Mouse (Mus musculus) forebrain, embryonic 11.5 days (tissue): ENCODE data around the gene Hnrnpul2. TPM values are rescaled to one million over a fixed set of nuclear protein-coding genes. Genes with fewer than 3 reads are reported as not detected.

Source experiments
- ATAC-seq: fragments of 200-750 bp; cut with Nextera tagmentation; replicated peaks from 2 replicates; pipeline ENCODE4 v1.8.0; 2017; ENCODE audit warnings: moderate TSS enrichment; ENCODE audit not compliant: low FRiP score
- DNase-seq: peaks from one replicate; pipeline ENCODE4 v3.0.0-alpha.2; 2017; ENCODE audit warnings: low spot score
- H3K27ac ChIP-seq: fragments of 300-500 bp; sonication (generic); 2 replicates; pipeline ENCODE4 v1.5.1; 2014; ENCODE audit warnings: low read depth, low read length
- H3K27me3 ChIP-seq: fragments of 300-500 bp; sonication (generic); 2 replicates; pipeline ENCODE4 v1.6.1; 2014; ENCODE audit warnings: mild to moderate bottlenecking, low read length, mixed read lengths; ENCODE audit not compliant: control insufficient read depth, insufficient read depth
- H3K36me3 ChIP-seq: fragments of 300-500 bp; sonication (generic); 2 replicates; pipeline ENCODE4 v1.6.1; 2014; ENCODE audit warnings: mild to moderate bottlenecking, low read length, moderate library complexity, mixed read lengths; ENCODE audit not compliant: control insufficient read depth, insufficient read depth
- H3K4me1 ChIP-seq: fragments of 300-500 bp; sonication (generic); replicated peaks from 2 replicates; pipeline ENCODE4 v1.6.1; 2014; ENCODE audit warnings: low read length, mixed read lengths; ENCODE audit not compliant: control insufficient read depth, insufficient read depth
- H3K4me2 ChIP-seq: fragments of 300-500 bp; sonication (generic); 2 replicates; pipeline ENCODE4 v1.6.1; 2014; ENCODE audit warnings: low read depth, mild to moderate bottlenecking, low read length, moderate library complexity, mixed read lengths; ENCODE audit not compliant: severe bottlenecking
- H3K4me3 ChIP-seq: fragments of 300-500 bp; sonication (generic); 2 replicates; pipeline ENCODE4 v1.5.1; 2014; ENCODE audit warnings: low read depth, low read length
- H3K9ac ChIP-seq: fragments of 300-500 bp; sonication (generic); 2 replicates; pipeline ENCODE4 v1.6.1; 2014; ENCODE audit warnings: low read length
- H3K9me3 ChIP-seq: fragments of 300-500 bp; sonication (generic); 2 replicates; pipeline ENCODE4 v1.6.1; 2016; ENCODE audit warnings: low read length, mixed read lengths; ENCODE audit not compliant: control insufficient read depth
- WGBS: fragments of 180-500 bp; shearing (Covaris S2); extraction: QIAGEN DNeasy Blood & Tissue Kit; methylation state at CpG from one replicate; pipeline ENCODE4 v1.1.7; 2014; 5-methylcytosine and 5-hydroxymethylcytosine counted together
- polyA plus RNA-seq: library from polyadenylated mRNA; unstranded; fragments of >200 nt; fragmentation: Nextera tagmentation; extraction: Ambion mirVana; gene quantifications from 2 replicates; pipeline ENCODE4 v1.2.1, GENCODE M21; 2014

The Hnrnpul2 gene
- polyA plus RNA-seq = 6.7 and 7.8 TPM in 2 replicates

- H3K9ac ChIP-seq = peak within 1 kb of the TSS; percentile 98
- no peaks in the 10 kb centered on the region for H3K9me3 ChIP-seq
- DNase-seq = peak; percentile 97
- peaks cover 7% of the 10 kb centered on the region; the same call in 1 of the 2 replicates for H3K36me3 ChIP-seq
- under 1% methylated on average over 83 of the region's 83 CpGs for WGBS
- H3K4me3 ChIP-seq = peak within 1 kb of the TSS; percentile 100
- peak within 1 kb of the TSS; percentile 99 for H3K27ac ChIP-seq
- peak; percentile 96 for ATAC-seq
- peaks cover 20% of the 10 kb centered on the region for H3K4me1 ChIP-seq
- no peaks in the 10 kb centered on the region for H3K27me3 ChIP-seq
- peak within 1 kb of the TSS; percentile 79 for H3K4me2 ChIP-seq
These were observed at the start of gene Hnrnpul2 for GRCm38 (mm10) chr19:8819596-8820423. TSS of gene Hnrnpul2 (plus strand) at chr19:8820010.

- no peaks in the 10 kb centered on the region for H3K9me3 ChIP-seq
- peak; percentile 87 for DNase-seq
- no peaks in the 10 kb centered on the region for H3K27me3 ChIP-seq
- ATAC-seq = peak; percentile 47; the same call in 1 of the 2 replicates
- H3K4me2 ChIP-seq = peak within 1 kb of the TSS; percentile 80
- peak within 1 kb of the TSS; percentile 67 for H3K4me3 ChIP-seq
- peaks cover 26% of the 10 kb centered on the region for H3K36me3 ChIP-seq
- H3K4me1 ChIP-seq = peaks cover 6% of the 10 kb centered on the region; the same call in 1 of the 2 replicates
- WGBS = 20% methylated on average over 29 of the region's 29 CpGs
- H3K27ac ChIP-seq = peak within 1 kb of the TSS; percentile 58
- peak within 1 kb of the TSS; percentile 91 for H3K9ac ChIP-seq
These were observed 49.1 kb upstream of the Hnrnpul2 start, which contains the start of gene Tmem223 for GRCm38 (mm10) chr19:8770567-8771270. TSS of gene Tmem223 (plus strand) at chr19:8770996.

GRCm38 (mm10) chr19:8772996-8773395, 46.8 kb upstream of the Hnrnpul2 start:
- WGBS = 84% methylated on average over 5 of the region's 5 CpGs
- Histone ChIP-seq H3K4me1 (peaks cover 6% of the 10 kb centered on the region; the same call in 1 of the 2 replicates), H3K4me3 (no peak overlapping the region; the same call in 1 of the 2 replicates), H3K36me3 (peaks cover 10% of the 10 kb centered on the region), H3K27me3 (no peaks in the 10 kb centered on the region), H3K9ac (no peak overlapping the region; the same call in 1 of the 2 replicates), H3K27ac (no peak overlapping the region), H3K9me3 (no peaks in the 10 kb centered on the region), H3K4me2 (peak overlapping the region; percentile 96; the same call in 1 of the 2 replicates)
- ATAC-seq (no peak), DNase-seq (no peak)

GRCm38 (mm10) chr19:8773409-8773808, 46.4 kb upstream of the Hnrnpul2 start:
- no peak for ATAC-seq
- Histone ChIP-seq H3K27ac (no peak overlapping the region), H3K27me3 (no peaks in the 10 kb centered on the region), H3K9ac (peak overlapping the region; percentile 82; the same call in 1 of the 2 replicates), H3K9me3 (no peaks in the 10 kb centered on the region), H3K4me1 (peaks cover 6% of the 10 kb centered on the region; the same call in 1 of the 2 replicates), H3K36me3 (peaks cover 7% of the 10 kb centered on the region), H3K4me3 (peak overlapping the region; percentile 68), H3K4me2 (peak overlapping the region; percentile 96)
- no peak for DNase-seq
- 66% methylated on average over 6 of the region's 6 CpGs for WGBS

GRCm38 (mm10) chr19:8774086-8774835, 45.5 kb upstream of the Hnrnpul2 start, which contains the start of gene Tmem179b:
TSS of gene Tmem179b (minus strand) at chr19:8774467.
- no peaks in the 10 kb centered on the region for H3K27me3 ChIP-seq
- H3K9me3 ChIP-seq = no peaks in the 10 kb centered on the region
- peak within 1 kb of the TSS; percentile 96 for H3K4me2 ChIP-seq
- peak; percentile 93 for ATAC-seq
- WGBS = under 1% methylated on average over 64 of the region's 68 CpGs
- peak within 1 kb of the TSS; percentile 68 for H3K4me3 ChIP-seq
- peak; percentile 97 for DNase-seq
- peaks cover 6% of the 10 kb centered on the region for H3K36me3 ChIP-seq
- H3K4me1 ChIP-seq = peaks cover 6% of the 10 kb centered on the region; the same call in 1 of the 2 replicates
- peak within 1 kb of the TSS; percentile 82 for H3K9ac ChIP-seq
- peak within 1 kb of the TSS; percentile 93 for H3K27ac ChIP-seq

- DNase-seq (peak; percentile 57), ATAC-seq (no peak)
- Histone ChIP-seq H3K4me2 (peak overlapping the region; percentile 96), H3K36me3 (peaks cover 3% of the 10 kb centered on the region), H3K27ac (peak overlapping the region; percentile 93), H3K27me3 (no peaks in the 10 kb centered on the region), H3K9me3 (no peaks in the 10 kb centered on the region), H3K9ac (peak overlapping the region; percentile 82), H3K4me3 (peak overlapping the region; percentile 68), H3K4me1 (peaks cover 6% of the 10 kb centered on the region; the same call in 1 of the 2 replicates)
- 6% methylated on average over 20 of the region's 20 CpGs for WGBS
These were observed 44.8 kb upstream of the Hnrnpul2 start for GRCm38 (mm10) chr19:8774951-8775421.

- no peaks in the 10 kb centered on the region for H3K9me3 ChIP-seq
These were observed 33.6 kb upstream of the Hnrnpul2 start, which contains the start of gene Taf6l for GRCm38 (mm10) chr19:8786008-8786781. TSS of gene Taf6l (minus strand) at chr19:8786417.

More at GRCm38 (mm10) chr19:8786008-8786781, 33.6 kb upstream of the Hnrnpul2 start, which contains the start of gene Taf6l:
- peak; percentile 100 for ATAC-seq
- H3K27ac ChIP-seq = peak within 1 kb of the TSS; percentile 50; the same call in 1 of the 2 replicates
- DNase-seq = peak; percentile 92
- H3K27me3 ChIP-seq = no peaks in the 10 kb centered on the region
- H3K36me3 ChIP-seq = peaks cover 5% of the 10 kb centered on the region; the same call in 1 of the 2 replicates
- H3K9ac ChIP-seq = peak within 1 kb of the TSS; percentile 68
- no peaks in the 10 kb centered on the region for H3K4me1 ChIP-seq
- peak within 1 kb of the TSS; percentile 72 for H3K4me2 ChIP-seq
- peak within 1 kb of the TSS; percentile 79 for H3K4me3 ChIP-seq
- under 1% methylated on average over 32 of the region's 32 CpGs for WGBS
